Mouse (Mus musculus) thymus, adult 18-20 months (tissue): ENCODE results near the gene Hhipl1.

ENCODE experiments used
- DNase-seq, 2 experiments: peaks; one replicate each; pipeline ENCODE4 v3.0.0; 2022; ENCODE audit warnings: mixed read lengths in 2 of 2

Hhipl1 gene

DNA sequence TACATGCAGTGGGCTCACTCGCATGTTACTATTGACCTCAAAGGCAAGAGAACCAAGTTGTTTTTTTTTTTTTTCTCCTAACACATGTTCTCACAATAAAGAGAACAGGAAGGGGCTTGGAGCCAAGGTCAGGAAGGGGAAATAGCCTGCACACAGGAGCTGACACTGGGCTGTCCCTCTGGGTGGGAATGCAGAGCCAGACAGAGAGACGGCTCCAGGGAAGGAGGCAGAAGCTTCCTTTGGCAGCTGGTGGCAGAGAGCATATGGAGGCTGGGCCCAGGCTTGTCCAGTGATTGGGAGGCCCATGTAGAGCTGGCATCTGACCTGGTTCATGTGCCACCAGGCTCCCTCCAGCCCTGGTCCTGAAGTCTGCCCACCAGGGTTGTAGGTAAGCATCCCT is 61.8 kb downstream of the Hhipl1 start:
- DNase-seq = no peak

DNA sequence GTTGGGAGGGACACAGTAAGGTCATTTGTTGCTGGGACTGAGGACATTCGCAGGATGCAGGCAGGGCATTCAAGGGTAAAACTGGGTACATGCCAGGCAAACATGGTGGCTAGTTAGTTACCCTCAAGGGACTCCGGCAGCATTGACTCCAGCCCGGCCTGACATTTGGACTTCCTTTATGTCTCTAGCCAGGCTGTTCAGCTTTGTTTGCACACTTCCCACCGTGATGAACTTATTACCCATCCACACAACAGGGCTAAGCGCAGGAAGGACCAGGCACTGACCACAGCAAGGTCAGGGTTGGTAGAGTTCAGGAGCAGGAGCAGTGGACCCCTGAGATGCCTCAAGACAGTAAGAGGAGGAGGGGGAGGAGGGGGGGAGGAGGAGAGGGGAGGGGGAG is 62.9 kb downstream of the Hhipl1 start:
- no peak for DNase-seq

DNA sequence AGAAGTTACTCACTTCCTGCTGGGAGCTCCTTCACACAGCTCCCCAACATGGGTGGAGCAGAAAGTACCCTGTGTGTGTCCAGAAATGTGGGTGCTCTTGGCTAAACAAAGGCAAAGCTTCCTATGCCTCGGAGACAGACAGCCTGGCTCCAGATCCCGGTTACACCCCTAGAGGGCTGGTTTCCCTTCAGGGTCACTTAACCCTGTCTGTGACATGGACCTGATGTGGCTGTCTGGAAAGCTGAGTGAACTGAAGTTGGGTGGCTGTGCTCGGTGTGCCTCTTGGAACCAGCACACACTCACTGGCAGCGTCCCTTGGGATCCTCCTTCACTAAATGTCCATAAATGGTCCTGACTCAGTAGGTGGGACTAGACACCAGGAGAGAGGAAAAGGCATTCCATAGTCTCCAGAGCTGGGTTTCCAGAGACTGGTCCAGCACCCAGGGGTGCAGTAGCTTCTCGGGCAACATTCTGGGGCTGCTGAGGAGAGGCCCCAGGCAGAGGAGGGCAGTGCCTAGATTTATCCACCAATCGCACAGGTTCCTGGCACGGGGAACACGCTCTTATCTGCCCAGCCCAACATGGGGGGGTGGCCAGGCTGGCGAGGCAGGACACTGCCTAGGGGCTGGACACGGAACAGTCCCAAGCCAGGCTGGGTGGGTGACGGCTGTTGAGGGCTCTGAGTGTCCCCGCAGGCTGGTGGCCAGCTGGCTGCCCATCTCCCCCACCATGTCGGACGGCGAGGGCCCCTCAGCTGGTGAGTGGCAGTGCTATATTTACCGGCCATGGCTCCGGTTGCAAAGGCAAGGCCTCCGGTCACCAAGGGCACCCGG is 64.7 kb downstream of the Hhipl1 start, which contains the start of gene Eml1:
Gene Eml1 (plus strand): TSS at position 362 of the 833 bp plus-strand sequence.
- DNase-seq = no peak

DNA sequence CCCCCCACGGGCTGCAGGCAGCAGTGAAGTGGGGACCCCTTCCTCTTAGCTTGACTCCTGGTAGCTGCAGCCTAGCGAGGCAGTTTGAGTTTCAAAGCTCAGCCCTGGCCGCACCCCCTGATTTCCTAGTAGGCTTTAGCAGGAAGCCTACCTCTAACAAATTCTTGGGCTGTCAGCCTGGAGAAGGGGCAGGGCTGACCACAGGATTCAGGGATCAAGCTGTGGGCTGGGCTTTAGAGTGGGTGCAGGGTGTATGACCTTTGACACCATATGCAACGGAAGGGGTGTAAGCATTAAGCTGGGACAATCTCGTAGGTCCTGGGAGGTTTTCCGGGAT is 65.3 kb downstream of the Hhipl1 start:
- no peak for DNase-seq

GRCm38 (mm10) chr12:108372241-108372640 is 66.2 kb downstream of the Hhipl1 start:
- no peak for DNase-seq

DNA sequence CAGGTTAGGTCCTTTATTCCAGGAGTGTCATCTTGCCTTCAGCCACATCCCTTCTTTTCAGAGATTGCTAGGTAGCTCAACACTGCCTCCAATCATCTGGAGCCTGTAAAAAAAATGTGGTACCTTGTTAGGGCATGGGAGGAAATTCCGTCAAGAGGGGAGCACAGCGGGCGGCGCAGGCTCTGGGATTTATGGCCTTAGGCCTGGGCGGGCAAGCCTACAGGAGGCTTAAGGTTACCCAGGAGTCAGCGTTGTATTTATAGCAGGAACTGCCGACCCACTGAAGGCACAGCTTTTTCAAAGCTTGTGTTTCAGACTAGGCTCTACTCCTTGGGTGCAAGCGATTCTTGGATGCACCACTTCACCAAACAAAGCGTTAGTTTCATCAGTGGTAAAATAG is 67.5 kb downstream of the Hhipl1 start:
- no peak for DNase-seq

- DNase-seq = no peak
Observed at GRCm38 (mm10) chr12:108374689-108375088, 68.6 kb downstream of the Hhipl1 start.

DNA sequence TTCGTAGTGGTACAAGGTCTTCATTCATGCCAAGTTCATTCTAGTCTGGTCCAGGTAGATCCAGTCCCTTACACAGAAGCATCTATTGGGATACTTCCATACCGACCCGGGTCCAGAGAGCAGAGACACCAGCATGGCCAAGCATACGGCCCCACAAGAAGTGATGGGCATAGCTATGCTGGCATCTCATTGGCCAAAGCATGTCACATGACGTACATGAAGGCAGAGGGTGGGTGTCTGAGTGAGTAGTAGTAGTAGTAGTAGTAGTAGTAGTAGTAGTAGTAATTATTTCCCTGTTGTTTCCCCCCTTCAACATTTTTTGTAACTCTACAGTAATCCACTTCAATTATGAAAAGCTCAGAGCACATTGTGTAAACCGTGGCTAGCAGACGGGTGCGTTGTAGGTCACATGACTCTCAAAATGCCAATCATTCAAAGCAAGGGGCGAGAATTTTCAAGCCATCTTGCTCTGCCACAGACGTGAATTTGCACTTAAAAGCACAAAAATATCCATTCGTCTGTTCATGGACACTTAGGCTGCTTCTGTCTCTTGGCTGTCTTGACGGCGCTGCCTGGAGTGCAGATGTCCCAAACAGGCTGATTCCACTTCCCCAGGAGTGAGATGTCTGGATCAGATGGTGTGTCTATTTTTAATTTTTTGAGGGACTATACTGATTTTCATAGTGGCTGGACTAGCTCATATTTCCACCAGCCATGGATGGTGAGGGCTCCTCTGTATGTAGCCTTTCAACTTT is 72.5 kb downstream of the Hhipl1 start:
- DNase-seq = no peak
